Mouse (Mus musculus) embryo, embryonic 11.5 days (tissue): ENCODE data around the gene Ano8.
"Not testable (repeated sequence)": the region's sequence is repeated elsewhere in the genome, so short reads cannot be mapped to it uniquely, and the experiment has no call there.

Source experiments
- DNase-seq: peaks from one replicate; pipeline ENCODE4 v3.0.0-alpha.2; 2012; ENCODE audit warnings: low read depth, low spot score

The Ano8 gene

DNA sequence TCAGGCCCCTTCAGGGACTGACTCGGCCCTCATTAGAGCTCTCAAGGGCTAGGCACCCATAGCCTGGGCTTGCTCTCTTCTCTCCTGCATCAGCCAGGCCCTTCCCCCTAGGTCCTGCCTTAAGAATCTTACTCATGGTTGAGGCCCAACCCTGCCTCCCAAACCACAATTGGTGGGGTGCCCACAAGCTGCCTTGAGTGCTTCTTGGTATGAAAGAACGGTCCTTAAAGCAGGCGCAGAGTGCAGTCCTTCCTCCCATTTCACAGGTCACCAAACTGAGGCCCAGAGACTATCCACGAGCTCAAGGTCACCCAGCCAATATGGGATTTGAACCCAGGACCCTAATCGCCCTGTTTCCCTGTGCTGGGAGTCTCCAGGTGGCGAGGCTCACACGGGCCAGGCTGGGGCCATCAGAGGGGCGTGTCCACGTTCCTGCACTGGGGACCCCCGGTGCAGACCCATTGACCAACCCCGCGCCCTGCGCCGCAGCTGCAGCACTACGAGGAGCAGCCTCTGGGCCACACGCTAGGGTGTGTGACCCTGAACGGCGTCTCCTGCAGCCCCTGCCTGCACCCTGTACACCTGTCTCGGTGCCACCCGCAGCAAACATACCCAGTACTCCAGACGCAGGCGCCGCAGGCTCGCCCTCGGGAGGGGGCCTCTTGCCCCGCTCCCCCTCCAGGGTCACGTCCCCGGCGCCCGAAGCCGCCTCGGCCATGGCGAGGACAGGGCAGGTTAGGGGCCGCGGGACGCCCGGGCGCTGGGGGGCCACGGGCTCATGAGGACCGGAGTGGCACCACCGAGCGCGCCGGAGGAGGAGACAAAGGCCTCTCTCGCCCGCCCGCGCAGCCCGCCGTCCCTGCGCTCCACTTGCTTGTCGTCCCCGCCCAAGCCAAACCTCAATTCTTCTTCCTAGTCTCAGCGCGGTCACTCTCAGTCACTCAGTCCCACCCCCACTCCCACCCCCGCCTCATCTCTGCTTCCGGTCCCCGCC, at the start of gene Ano8:
Gene Ano8, minus strand, starts transcription at position 822 of the 994 bp plus-strand sequence.
- no peak for DNase-seq

- DNase-seq, result no peak
These were observed 48.6 kb upstream of the Ano8 start for GRCm38 (mm10) chr8:71534263-71534810.

- DNase-seq, result not testable (repeated sequence)
These were observed 45.1 kb upstream of the Ano8 start for GRCm38 (mm10) chr8:71530735-71531467.

GRCm38 (mm10) chr8:71528362-71529073, 42.8 kb upstream of the Ano8 start:
- no peak for DNase-seq

DNA sequence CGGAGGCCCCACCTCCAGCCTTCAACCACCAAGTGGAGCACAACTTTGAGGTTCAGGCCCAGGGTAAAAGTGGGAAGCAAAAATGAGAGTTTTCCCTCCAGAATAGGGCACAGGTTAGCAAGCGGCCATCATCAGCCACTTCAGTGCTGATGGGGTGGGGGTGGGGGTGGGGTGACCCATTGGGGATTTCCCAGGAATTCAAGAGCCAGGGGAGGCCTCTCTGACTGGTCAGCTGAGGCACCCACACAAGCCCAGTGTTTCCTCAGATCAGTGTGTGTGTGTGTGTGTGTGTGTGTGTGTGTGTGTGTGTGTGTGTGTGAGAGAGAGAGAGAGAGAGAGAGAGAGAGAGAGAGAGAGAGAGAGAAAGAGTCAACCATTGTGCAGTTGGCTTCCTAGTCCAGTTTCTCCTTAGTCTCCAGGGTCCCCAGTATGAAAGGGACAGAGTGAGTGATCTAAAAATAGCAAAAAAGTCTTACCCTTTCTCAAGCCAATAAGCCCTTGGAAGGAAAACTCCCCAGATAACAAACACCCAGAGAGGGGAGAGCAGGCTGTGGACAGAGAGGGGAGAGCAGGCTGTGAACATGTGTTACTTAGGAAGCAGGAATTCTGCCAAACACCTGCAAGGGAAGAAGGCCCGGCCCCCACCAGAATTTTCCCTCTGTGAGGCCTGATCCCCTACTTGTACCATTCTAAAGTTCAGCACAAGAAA, 41.6 kb upstream of the Ano8 start:
- DNase-seq, result no peak

DNA sequence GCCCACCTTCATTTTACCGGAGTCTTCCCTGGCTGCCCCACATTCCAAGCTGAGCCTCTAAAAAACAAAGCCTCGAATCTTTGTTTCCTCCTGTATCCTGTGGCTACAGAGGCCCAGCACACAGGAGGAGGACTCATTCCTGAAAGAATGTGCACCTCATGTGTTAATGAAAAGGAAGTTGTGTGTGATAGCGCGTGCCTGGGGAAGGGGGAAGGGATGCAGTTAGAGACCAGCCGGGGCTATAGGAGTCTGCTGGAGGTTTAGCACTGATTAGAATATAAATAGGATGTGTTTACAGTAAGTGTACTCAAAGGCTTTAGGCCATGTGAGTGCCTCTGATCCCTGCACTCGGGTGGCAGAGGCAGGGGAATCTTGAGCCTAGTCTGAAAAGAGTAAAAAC, 40.5 kb upstream of the Ano8 start:
- no peak for DNase-seq

DNA sequence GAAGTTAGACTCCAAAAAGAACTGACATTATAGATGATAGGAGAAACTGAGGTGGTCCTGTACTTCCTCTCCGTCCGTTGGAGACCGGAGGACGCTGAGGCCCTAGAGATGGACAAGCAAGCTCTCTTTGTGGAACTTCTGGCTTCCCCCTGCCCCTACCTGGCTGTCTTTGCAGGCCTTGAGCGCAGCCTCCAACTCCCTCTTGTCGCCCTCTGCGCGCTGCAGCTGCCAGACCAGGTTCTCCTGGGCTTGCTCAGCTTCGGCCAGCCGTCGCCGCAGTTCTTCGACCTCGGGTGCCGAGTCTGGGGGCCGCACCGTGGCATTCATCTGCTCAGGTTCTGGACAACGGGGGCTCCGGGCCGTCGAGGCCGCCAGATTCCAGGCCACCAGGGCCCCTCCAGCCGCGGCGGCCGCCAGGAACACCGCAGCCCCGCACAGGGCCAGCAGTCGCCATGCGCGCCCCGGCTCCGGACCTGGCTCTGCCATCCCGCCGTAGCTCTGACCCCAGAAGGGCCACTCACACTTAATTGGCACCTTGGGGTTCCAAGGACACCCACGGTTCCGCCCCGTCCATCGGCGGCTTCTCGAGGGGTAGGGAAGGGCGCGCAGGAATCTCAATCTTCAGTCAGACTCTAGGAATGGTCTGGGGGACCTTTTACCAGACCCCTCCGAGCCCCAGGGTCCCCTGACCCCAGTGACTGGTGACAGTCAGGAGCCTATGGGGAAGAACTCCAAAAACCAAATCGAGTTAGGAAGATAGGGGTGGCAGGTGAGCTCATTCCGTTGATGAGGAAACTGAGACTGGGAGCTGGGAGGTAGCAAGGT, 39.7 kb upstream of the Ano8 start, which contains the start of gene Ccdc194:
Gene Ccdc194, minus strand, starts transcription at position 486 of the 825 bp plus-strand sequence.
- DNase-seq, result no peak

- DNase-seq, result peak; percentile 85
These were observed 35.9 kb upstream of the Ano8 start for GRCm38 (mm10) chr8:71521634-71522033.

DNA sequence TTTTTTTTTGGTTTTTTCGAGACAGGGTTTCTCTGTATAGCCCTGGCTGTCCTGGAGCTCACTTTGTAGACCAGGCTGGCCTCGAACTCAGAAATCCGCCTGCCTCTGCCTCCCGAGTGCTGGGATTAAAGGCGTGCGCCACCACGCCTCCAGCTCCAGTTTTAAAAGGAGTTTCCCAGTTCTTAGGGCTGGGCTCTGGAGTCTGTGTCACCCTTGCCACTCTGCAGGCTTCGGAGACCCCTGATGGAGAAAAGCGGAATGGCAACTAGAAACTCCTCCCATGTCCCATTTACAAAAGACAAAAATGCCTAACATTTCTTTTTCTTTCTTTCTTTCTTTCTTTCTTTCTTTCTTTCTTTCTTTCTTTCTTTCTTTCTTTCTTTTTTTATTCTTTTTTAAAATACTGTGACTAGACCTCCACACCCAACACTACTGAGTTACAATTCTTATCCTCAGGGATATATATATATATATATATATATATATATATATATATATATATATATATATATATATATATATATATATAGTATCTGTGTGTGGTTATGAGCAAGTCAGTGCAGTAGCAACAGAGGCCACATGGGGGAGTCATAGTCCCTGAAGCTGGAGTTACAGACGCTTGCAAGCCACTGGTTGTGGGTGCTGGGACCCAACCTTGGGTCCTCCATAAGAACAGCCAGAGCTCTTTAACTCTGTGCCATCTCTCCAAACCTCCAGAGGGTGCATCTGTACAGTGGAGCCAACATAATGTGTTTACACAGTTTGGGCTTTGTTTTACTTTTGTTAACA, 33.5 kb upstream of the Ano8 start:
- DNase-seq, result not testable (repeated sequence)

DNA sequence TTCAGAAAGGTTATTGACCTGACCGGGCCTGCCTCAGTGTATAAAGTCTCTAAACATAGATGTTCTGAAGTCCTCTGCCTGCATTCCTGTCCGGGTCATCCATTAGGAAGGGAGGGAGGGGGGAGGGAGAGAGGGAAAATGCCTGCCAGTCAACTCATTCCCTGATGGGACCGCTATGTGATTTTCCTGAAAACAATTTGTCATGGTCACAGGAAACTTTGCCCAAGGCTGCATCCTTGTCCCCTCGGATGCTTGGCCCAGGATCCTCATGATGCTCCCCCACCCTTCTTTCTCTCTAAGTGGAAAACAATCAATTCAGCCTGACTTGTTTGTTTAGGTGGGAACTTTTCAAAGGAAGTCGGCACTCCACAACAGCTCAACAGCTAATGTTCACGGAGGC, 31.0 kb upstream of the Ano8 start:
- no peak for DNase-seq

GRCm38 (mm10) chr8:71515043-71515442, 29.3 kb upstream of the Ano8 start:
- no peak for DNase-seq

DNA sequence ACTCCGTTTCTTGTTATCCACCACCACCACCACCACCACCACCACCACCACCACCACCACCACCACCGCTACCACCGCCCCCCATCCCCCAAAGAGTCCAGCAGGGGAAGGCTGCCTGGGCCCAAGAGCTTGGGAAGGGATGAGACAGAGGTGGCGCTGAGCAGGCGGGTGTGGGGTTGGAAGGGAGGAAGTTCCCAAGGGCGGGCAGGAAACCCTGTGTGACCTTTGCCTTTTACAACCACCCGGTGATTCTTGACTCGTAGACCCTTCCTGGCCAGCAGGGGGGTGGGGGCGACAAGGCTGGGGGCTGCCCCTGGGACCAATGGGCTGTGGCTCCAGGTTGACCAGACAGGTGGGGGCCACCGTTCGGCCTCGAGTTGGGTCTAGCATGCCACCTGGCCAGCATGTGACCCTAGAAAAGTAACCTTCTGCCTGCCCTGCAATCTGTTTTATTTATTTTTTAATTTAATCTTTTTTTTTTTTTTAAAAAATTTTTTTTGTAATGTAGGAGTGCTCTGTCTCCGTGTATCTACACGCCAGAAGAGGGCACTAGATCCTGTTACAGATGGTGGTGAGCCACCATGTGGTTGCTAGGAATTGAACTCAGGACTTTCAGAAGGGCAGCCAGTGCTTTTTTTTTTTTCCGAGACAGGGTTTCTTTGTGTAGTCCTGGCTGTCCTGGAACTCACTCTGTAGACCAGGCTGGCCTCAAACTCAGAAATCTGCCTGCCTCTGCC, 27.4 kb upstream of the Ano8 start:
- DNase-seq, result no peak

DNA sequence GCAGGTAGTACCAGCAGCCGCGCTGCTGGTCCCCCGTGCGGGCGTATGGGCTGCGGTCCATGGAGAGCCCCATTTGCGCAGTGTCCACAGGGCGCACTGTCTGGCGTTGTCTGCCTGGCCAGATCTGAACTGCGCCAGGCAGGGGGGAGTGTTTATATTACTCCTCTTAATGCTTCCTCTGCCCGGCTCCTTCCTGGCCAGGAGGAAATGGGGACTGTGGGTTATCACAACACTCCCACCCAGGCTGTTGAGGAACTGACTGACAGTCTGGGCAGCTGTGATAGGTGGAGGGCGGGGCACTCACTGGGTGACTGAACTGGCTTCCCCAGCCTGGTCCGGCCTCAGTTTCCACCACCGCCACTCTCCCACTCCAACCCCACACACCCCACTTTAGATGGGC, 25.9 kb upstream of the Ano8 start, which contains the start of gene Plvap:
Gene Plvap, minus strand, starts transcription at position 109 of the 400 bp plus-strand sequence.
- DNase-seq, result no peak

DNA sequence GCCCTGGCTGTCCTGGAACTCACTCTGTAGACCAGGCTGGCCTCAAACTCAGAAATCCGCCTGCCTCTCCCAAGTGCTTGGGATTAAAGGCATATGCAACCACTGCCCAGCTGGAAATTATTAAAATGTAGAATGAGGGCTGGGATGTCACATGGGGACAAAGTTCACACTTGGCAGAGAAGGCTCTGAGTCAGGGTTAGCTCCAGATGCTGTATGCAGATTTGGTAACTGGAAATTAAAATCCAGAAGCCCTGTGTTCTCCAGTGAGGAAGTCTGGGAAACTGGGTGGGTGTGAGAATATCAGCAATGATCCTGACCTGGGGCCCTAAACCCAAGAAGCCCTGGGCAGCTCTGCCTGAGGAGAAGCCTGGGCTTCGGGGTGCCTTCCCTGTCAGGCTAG, 23.6 kb upstream of the Ano8 start:
- DNase-seq, result no peak

DNA sequence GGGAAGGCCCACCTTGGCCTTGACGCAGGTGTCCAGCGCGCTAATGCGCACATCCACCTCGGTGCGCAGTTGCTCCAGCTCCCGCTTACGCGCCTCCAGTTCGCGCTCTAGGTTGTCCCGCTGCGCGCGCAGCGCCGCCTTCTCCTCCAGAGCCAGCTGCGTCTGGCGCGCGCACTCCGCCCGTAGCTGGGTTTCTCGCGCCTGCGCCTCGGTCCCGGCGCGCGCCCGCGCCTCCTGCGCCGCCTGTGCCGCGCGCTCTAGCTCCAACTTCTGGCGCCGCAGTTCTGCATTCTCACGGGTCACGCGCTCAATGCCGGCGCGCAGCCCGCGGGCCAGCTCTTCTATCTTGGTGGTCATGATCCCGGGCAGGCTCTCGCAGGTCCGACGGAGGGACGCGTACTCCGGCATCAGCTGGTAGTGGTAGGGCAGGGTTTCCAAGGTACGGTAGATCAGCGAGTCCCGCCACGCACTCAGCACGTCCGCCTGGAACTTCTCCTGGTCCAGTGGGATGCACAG, 21.9 kb upstream of the Ano8 start:
- peak; percentile 80 for DNase-seq

DNA sequence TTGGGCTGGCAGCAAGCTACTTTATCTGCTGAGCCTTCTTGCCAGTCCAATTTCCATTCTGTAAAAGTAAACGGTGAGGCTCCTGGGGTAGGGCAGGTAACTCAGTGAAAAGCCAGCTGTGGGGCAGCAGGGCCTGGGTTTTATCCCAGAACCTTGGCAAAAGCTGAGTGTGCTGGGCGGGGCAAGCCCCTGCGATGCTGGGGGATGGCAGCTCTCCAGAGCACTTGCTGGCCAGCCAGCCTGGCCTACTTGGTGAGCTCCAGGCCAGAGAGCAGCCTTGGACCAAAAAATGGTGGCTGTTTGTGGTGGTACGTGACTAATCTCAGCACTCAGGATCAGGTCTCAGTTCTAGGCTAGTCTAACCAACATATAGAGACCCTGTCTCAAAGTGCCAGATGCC, 20.2 kb upstream of the Ano8 start:
- no peak for DNase-seq

DNA sequence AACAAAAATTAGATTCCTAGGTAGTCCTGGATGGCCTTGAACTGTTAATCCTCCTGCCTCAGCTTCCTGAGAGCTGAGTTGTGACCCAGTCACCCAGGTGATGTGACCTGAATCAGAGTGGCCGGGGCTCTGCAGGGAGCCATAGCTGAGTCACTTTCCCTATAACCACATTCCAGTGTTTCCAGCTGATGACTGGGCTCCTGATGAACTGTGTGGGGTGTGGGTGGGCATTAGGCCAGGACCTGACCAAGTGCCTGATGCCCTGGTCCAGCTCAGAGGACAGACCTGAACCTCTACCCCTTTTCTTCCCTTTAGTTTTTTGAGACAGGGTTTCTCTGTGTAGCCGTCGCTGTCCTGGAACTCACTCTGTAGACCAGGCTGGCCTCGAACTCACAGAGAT, 19.6 kb upstream of the Ano8 start:
- DNase-seq, result no peak

DNA sequence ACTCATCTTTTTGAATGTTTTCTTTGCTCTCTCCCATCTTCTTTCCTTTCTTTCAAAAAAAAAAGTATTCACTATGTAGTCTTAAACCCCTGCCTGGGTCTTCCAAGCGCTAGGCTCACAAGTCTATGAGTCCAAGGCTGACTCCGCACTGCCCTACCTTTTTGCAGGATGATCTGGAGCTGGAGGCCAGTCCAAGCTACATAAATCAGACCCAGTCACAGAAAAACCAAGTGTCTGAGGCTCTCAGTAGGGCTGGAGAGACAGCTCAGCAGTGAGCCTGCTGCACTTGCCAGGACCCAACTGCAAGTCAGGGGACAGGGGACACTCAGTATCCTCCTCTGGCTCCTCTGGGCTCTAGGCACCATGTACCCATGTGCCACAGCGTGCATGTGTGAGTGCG, 18.6 kb upstream of the Ano8 start:
- no peak for DNase-seq
